9 mouse cellular contexts compared by ENCODE assay signal in the genomic region with DNA sequence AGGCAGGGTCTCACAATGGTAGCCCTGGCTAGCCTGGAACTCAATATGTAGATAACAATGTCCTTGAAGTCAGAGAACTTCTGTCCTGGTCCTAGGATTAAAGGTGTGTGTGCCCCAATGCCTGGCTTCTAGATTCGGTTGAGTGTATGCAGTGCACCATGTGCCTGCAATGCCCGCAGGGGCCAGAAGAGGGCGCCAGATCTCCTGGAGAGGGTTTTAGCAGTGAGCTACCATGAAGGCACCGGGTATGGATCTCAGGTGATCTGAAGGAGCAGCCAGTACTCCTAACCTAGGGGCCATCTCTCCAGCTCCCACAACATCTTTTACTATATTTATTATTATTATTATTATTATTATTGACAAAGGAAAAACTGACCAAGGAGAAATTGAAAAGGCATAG. TPM values are rescaled to one million over a fixed set of nuclear protein-coding genes. Genes with fewer than 3 reads are reported as not detected.
DNase-seq lines count a peak whose midpoint lies in the region; ATAC-seq lines count a peak whose summit lies in the region.
"Had no signal": no experiment of that assay in that cellular context is flagged by ENCODE, and none has a peak within 500 bp of the region (broad histone marks: within the 10 kb centered on the region; RNA-seq: fewer than 3 reads in every experiment).

No protein-coding gene starts in this region.

- H3K36me3 ChIP-seq in forebrain, embryonic 14.5 days (ENCODE audit: control insufficient read depth, insufficient read depth, low read length) = peaks cover 52% of the 10 kb centered on the region

- no peaks in the 10 kb centered on the region for H3K9me3 ChIP-seq in forebrain, embryonic 14.5 days (replicated peaks; ENCODE audit: control insufficient read depth, low read length)

- no peak overlapping the region for H3K27ac ChIP-seq in forebrain, embryonic 14.5 days (ENCODE audit: low read depth, low read length)
- H3K27ac ChIP-seq: macrophage had no signal

- H3K4me3 ChIP-seq in forebrain, embryonic 14.5 days (ENCODE audit: low read depth, low read length) = no peak overlapping the region

- peak; percentile 74 for ATAC-seq in forebrain, embryonic 14.5 days

- no peaks in the 10 kb centered on the region for H3K27me3 ChIP-seq in forebrain, embryonic 14.5 days (replicated peaks; ENCODE audit: control insufficient read depth, insufficient read depth, low read length)

- no peak overlapping the region for H3K9ac ChIP-seq in forebrain, embryonic 14.5 days (ENCODE audit: low read length)

- H3K4me2 ChIP-seq in forebrain, embryonic 14.5 days (ENCODE audit: low read length) = no peak overlapping the region

- H3K4me1 ChIP-seq in forebrain, embryonic 14.5 days (ENCODE audit: control insufficient read depth, insufficient read depth, low read length) = no peaks in the 10 kb centered on the region

- WGBS in forebrain, embryonic 14.5 days = under 1% methylated on average over 4 of the region's 4 CpGs

- peak; percentile 60 for DNase-seq in MEL-GATA-1-ER (ENCODE audit: extremely low read depth, low read depth)
- peak; percentile 87 for DNase-seq in c-Kit-positive CD71-positive TER-119-negative erythroid progenitor cells, embryonic 14.5 days (ENCODE audit: low read depth)
- peak; percentile 86 for DNase-seq in forebrain, embryonic 14.5 days (ENCODE audit: low spot score)
- peak; percentile 96 for DNase-seq in heart, postnatal 4 days
- DNase-seq in layer of hippocampus, adult 9-11 months = peak; percentile 66
- DNase-seq in lung, postnatal 25 days (ENCODE audit: low spot score) = peak; percentile 87
- peak; percentile 73 to 88 for DNase-seq in right cerebral cortex, postnatal 10 days (ENCODE audit: low spot score in 2 of 2)
- peak; percentile 77 for DNase-seq in urinary bladder, postnatal 10 days (ENCODE audit: low spot score)

RNA-seq across cellular contexts. Expression of a gene that starts 37.2 kb away (rescaled TPM):
- 16.0 and 16.6 TPM in 2 replicates for polyA plus RNA-seq in forebrain, embryonic 14.5 days (2014; fragmentation: Nextera tagmentation; extraction: Ambion mirVana)
- total RNA-seq in heart, postnatal 4 days (2021) = 10 to 100 TPM; 24.0 to 25.0 TPM

RNA-seq across cellular contexts. Expression of a gene that starts 47.0 kb away (rescaled TPM):
- not detected in 2 replicates for polyA plus RNA-seq in forebrain, embryonic 14.5 days (2014; fragmentation: Nextera tagmentation; extraction: Ambion mirVana)
- total RNA-seq in heart, postnatal 4 days (2021) = not detected
- polyA plus RNA-seq: macrophage had no signal

RNA-seq across cellular contexts. Expression of a gene that starts 48.0 kb away (rescaled TPM):
- 169 and 193 TPM in 2 replicates for polyA plus RNA-seq in forebrain, embryonic 14.5 days (2014; fragmentation: Nextera tagmentation; extraction: Ambion mirVana)
- 100 to 1,000 TPM in 1 of 2 experiments, 10 to 100 TPM in 1; 92.4 to 108 TPM for total RNA-seq in heart, postnatal 4 days (2021)
